Mouse (Mus musculus) lung, adult 10 weeks (tissue): ENCODE measurements around the gene Gxylt2. TPM values are rescaled to one million over a fixed set of nuclear protein-coding genes. Genes with fewer than 3 reads are reported as not detected.

ENCODE experiments used
- polyA plus RNA-seq: library from polyadenylated mRNA; stranded (reverse); fragments of 350-450 nt; fragmentation: Illumina TruSeq; extraction: RNeasy Lipid Tissue Mini Kit (QIAGEN cat#74804); gene quantifications from one replicate; pipeline ENCODE4 v1.2.3, GENCODE M21; 2014; ENCODE audit warnings: low read depth, low replicate concordance; ENCODE audit not compliant: insufficient read depth

Gxylt2 gene
- 0.50 TPM for polyA plus RNA-seq

GRCm38 (mm10) chr6:100704574-100705365 is at the start of gene Gxylt2:
Gene Gxylt2 (plus strand): TSS chr6:100704734.

DNA sequence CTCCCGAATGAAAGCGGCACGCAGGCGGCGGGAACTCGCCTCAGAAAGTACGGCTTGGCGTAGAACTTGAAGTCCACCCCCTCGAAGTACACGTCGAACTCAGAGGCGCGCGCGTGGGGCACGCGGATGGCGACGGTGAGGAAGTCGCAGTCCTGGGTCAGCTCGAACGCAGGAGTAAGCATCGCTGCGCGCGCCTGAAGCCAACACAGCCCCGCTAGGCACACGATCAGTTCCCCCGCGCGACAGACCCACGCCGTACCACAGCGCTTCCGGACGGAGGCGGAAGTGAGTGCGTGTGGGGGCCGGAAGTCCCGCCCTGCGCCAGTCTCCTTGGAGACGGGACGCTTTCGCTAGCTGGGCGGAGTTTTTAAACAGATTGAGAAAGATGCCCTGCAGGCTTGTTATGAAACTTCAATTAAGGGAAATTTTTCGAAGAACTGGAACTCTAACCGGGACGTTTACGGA is 33.6 kb upstream of the Gxylt2 start, which contains the start of gene Shq1:
Shq1 (minus strand) TSS at position 278 of the 465 bp plus-strand sequence.

DNA sequence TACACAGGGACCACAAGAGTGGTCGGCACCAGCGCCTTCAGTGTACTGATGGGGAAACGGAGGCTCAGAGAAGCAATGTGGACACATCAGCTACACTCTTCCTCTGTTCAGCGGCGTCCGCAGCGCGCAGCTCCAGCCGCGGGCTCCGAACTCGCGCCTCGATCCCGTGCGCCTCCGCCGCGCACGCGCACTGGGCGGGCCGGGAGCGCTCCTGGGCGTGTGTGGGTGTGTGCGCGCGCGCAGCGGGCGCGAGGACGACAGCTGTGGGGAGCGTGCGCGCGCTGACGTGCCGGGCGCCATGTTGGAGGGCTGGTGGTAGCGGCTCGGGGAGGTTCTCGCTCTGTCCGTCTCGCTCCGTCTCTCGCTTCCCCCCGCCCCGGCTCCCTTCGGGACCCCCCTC is 128.8 kb downstream of the Gxylt2 start, which contains the start of gene Ppp4r2:
Ppp4r2 (plus strand) TSS at position 268 of the 400 bp plus-strand sequence.

Other genes with a start within 250 kb of the Gxylt2 start
- 3.6 TPM for gene Shq1, start 33.6 kb upstream of the Gxylt2 start, polyA plus RNA-seq
- 33.1 TPM for gene Ppp4r2, start 128.9 kb downstream of the Gxylt2 start, polyA plus RNA-seq